Mouse (Mus musculus): ENCODE measurements around the gene Dkk3. TPM values are rescaled to one million over a fixed set of nuclear protein-coding genes. Genes with fewer than 3 reads are reported as not detected.
"Not testable (repeated sequence)": the region's sequence is repeated elsewhere in the genome, so short reads cannot be mapped to it uniquely, and the experiment has no call there.

Gene Dkk3
- total RNA-seq, 1 experiment from 2014 or later, result not detected

- no peak for ATAC-seq (replicated peaks; ENCODE audit: insufficient number of reproducible peaks, low FRiP score, low TSS enrichment, poor library complexity, severe bottlenecking)
Measured at GRCm38 (mm10) chr7:112103816-112104215, 55.0 kb downstream of the Dkk3 start.

- ATAC-seq (replicated peaks; ENCODE audit: insufficient number of reproducible peaks, low FRiP score, low TSS enrichment, poor library complexity, severe bottlenecking), result no peak
Measured at GRCm38 (mm10) chr7:112102933-112103332, 55.9 kb downstream of the Dkk3 start.

GRCm38 (mm10) chr7:112100887-112101286 is 58.0 kb downstream of the Dkk3 start:
- ATAC-seq (replicated peaks; ENCODE audit: insufficient number of reproducible peaks, low FRiP score, low TSS enrichment, poor library complexity, severe bottlenecking), result no peak

- ATAC-seq (replicated peaks; ENCODE audit: insufficient number of reproducible peaks, low FRiP score, low TSS enrichment, poor library complexity, severe bottlenecking), result not testable (repeated sequence)
Measured at GRCm38 (mm10) chr7:112094923-112095322, 63.9 kb downstream of the Dkk3 start.

- no peak for ATAC-seq (replicated peaks; ENCODE audit: insufficient number of reproducible peaks, low FRiP score, low TSS enrichment, poor library complexity, severe bottlenecking)
Measured at GRCm38 (mm10) chr7:112086186-112086585, 72.7 kb downstream of the Dkk3 start.

- 0 out of 2 replicates have a peak, but pooled peaks have one; percentile 59 for ATAC-seq (replicated peaks; ENCODE audit: insufficient number of reproducible peaks, low FRiP score, low TSS enrichment, poor library complexity, severe bottlenecking)
Measured at GRCm38 (mm10) chr7:112085062-112085461, 73.8 kb downstream of the Dkk3 start.

GRCm38 (mm10) chr7:112084222-112084621 is 74.6 kb downstream of the Dkk3 start:
- ATAC-seq (replicated peaks; ENCODE audit: insufficient number of reproducible peaks, low FRiP score, low TSS enrichment, poor library complexity, severe bottlenecking), result no peak

GRCm38 (mm10) chr7:112082636-112083035 is 76.2 kb downstream of the Dkk3 start:
- ATAC-seq (replicated peaks; ENCODE audit: insufficient number of reproducible peaks, low FRiP score, low TSS enrichment, poor library complexity, severe bottlenecking), result no peak

GRCm38 (mm10) chr7:112074868-112075267 is 84.0 kb downstream of the Dkk3 start:
- ATAC-seq (replicated peaks; ENCODE audit: insufficient number of reproducible peaks, low FRiP score, low TSS enrichment, poor library complexity, severe bottlenecking), result no peak

Other genes with a start within 250 kb of the Dkk3 start
- 128 to 156 TPM (median 131 TPM) in 3 replicates for gene Usp47, start 135.6 kb downstream of the Dkk3 start, total RNA-seq (2017)
- gene Mical2, start 66.8 kb upstream of the Dkk3 start, total RNA-seq (2017), result 0.75 to 3.9 TPM (median 1.6 TPM) in 3 replicates

Data from monocyte, adult 5-6 weeks (primary cell).